Mouse (Mus musculus) spleen, adult 2 months (tissue): ENCODE results near the gene Tnnt1. TPM values are rescaled to one million over a fixed set of nuclear protein-coding genes. Genes with fewer than 3 reads are reported as not detected.
A peak's percentile ranks its signal among the peaks of the same experiment; 100 is the strongest.

ENCODE experiments used
- DNase-seq, 2 experiments: peaks; one replicate each; pipeline versions ENCODE4 v3.0.0 to v3.0.0-alpha.2; 2012 to 2021; ENCODE audit warnings: low spot score in 2 of 2, low read depth in 1 of 2
- H3K27ac ChIP-seq: fragments of 200-500 bp; 2 replicates; pipeline ENCODE4 v1.5.1; 2012; ENCODE audit warnings: low read length, inconsistent platforms; ENCODE audit not compliant: insufficient read depth
- H3K27me3 ChIP-seq: fragments of 200-500 bp; 2 replicates; pipeline ENCODE4 v1.6.1; 2012; ENCODE audit warnings: mild to moderate bottlenecking, moderate library complexity, low read length, inconsistent platforms; ENCODE audit not compliant: control insufficient read depth, insufficient read depth
- H3K36me3 ChIP-seq: fragments of 200-500 bp; 2 replicates; pipeline ENCODE4 v1.6.1; 2012; ENCODE audit warnings: mild to moderate bottlenecking, low read length, inconsistent platforms; ENCODE audit not compliant: control insufficient read depth, insufficient read depth
- H3K4me1 ChIP-seq: fragments of 200-500 bp; 2 replicates; pipeline ENCODE4 v1.6.1; 2011; ENCODE audit warnings: inconsistent platforms; ENCODE audit not compliant: control insufficient read depth, insufficient read depth, insufficient read length
- H3K4me3 ChIP-seq: fragments of 200-500 bp; 2 replicates; pipeline ENCODE4 v1.5.1; 2011; ENCODE audit warnings: mild to moderate bottlenecking, inconsistent platforms; ENCODE audit not compliant: insufficient read depth, insufficient read length; ENCODE audit errors: extremely low read depth
- CTCF ChIP-seq: fragments of 200-500 bp; IDR thresholded peaks from 2 replicates; pipeline ENCODE4 v1.5.1; 2011; ENCODE audit warnings: mild to moderate bottlenecking, inconsistent platforms; ENCODE audit not compliant: insufficient read depth, insufficient read length, insufficient replicate concordance; ENCODE audit errors: extremely low read depth
- POLR2A ChIP-seq: fragments of 200-500 bp; IDR thresholded peaks from 2 replicates; pipeline ENCODE4 v1.6.1; 2011; ENCODE audit warnings: low read depth, low read length, inconsistent platforms
- WGBS: fragments of 180-500 bp; shearing (Covaris S2); methylation state at CpG from one replicate; pipeline ENCODE4 v1.1.7; 2018; 5-methylcytosine and 5-hydroxymethylcytosine counted together
- polyA plus RNA-seq: library from polyadenylated mRNA; depleted of rRNA; stranded (reverse); fragments of >200 nt; gene quantifications from 2 replicates; pipeline ENCODE4 v1.2.3, GENCODE M21; 2012

Gene Tnnt1
- polyA plus RNA-seq, 1 experiment = 0.53 TPM

GRCm38 (mm10) chr7:4521231-4522003 is 5.2 kb upstream of the Tnnt1 start:
- 40% methylated on average over 32 of the region's 32 CpGs for WGBS
- DNase-seq = no peak
- TF ChIP-seq POLR2A = no peak
- no peaks in the 10 kb centered on the region for H3K27me3 ChIP-seq
- no peak overlapping the region for H3K4me3 ChIP-seq
- H3K4me1 ChIP-seq = peaks cover 2% of the 10 kb centered on the region; the same call in 1 of the 2 replicates
- no peak overlapping the region for H3K27ac ChIP-seq
- no peaks in the 10 kb centered on the region for H3K36me3 ChIP-seq

GRCm38 (mm10) chr7:4518487-4518886 is 2.3 kb upstream of the Tnnt1 start:
- DNase-seq = no peak
- WGBS = 7% methylated on average over 1 of the region's 1 CpGs
- H3K36me3 ChIP-seq = no peaks in the 10 kb centered on the region
- peak overlapping the region; percentile 11; the same call in 1 of the 2 replicates for H3K27ac ChIP-seq
- H3K4me1 ChIP-seq = peaks cover 2% of the 10 kb centered on the region; the same call in 1 of the 2 replicates
- H3K4me3 ChIP-seq = no peak overlapping the region
- no peaks in the 10 kb centered on the region for H3K27me3 ChIP-seq
- TF ChIP-seq CTCF (no peak), POLR2A (no peak)

- Histone ChIP-seq H3K4me3 (no peak overlapping the region), H3K4me1 (peaks cover 2% of the 10 kb centered on the region; the same call in 1 of the 2 replicates), H3K36me3 (no peaks in the 10 kb centered on the region)
These were observed 329 bp downstream of the Tnnt1 start for GRCm38 (mm10) chr7:4515853-4516252.

GRCm38 (mm10) chr7:4513829-4514712 is 2.1 kb downstream of the Tnnt1 start:
- no peak for DNase-seq
- TF ChIP-seq POLR2A (no peak), CTCF (no peak)
- no peaks in the 10 kb centered on the region for H3K27me3 ChIP-seq
- H3K4me1 ChIP-seq = peaks cover 2% of the 10 kb centered on the region; the same call in 1 of the 2 replicates
- H3K4me3 ChIP-seq = no peak overlapping the region
- H3K36me3 ChIP-seq = no peaks in the 10 kb centered on the region
- WGBS = 88% methylated on average over 6 of the region's 6 CpGs
- no peak overlapping the region for H3K27ac ChIP-seq

More at GRCm38 (mm10) chr7:4515853-4516252, 329 bp downstream of the Tnnt1 start:
- DNase-seq = no peak
- 84% methylated on average over 6 of the region's 6 CpGs for WGBS
- Histone ChIP-seq H3K27ac (no peak overlapping the region), H3K27me3 (no peaks in the 10 kb centered on the region)
- no peak for TF ChIP-seq POLR2A
- no peak for TF ChIP-seq CTCF

GRCm38 (mm10) chr7:4513236-4513635 is 2.9 kb downstream of the Tnnt1 start:
- TF ChIP-seq POLR2A = no peak
- peak; percentile 87 for TF ChIP-seq CTCF
- no peak overlapping the region for H3K4me3 ChIP-seq
- H3K36me3 ChIP-seq = no peaks in the 10 kb centered on the region
- 40% methylated on average over 13 of the region's 13 CpGs for WGBS
- no peaks in the 10 kb centered on the region for H3K27me3 ChIP-seq
- H3K4me1 ChIP-seq = peaks cover 2% of the 10 kb centered on the region; the same call in 1 of the 2 replicates
- DNase-seq = peak in 1 of 2 experiments; percentile 26
- H3K27ac ChIP-seq = no peak overlapping the region

- no peaks in the 10 kb centered on the region for H3K4me1 ChIP-seq
- no peak overlapping the region for H3K27ac ChIP-seq
These were observed 4.5 kb downstream of the Tnnt1 start for GRCm38 (mm10) chr7:4511489-4512224.

More at GRCm38 (mm10) chr7:4511489-4512224, 4.5 kb downstream of the Tnnt1 start:
- H3K4me3 ChIP-seq = no peak overlapping the region
- no peak for DNase-seq
- TF ChIP-seq POLR2A (no peak), CTCF (no peak)
- WGBS = 85% methylated on average over 8 of the region's 8 CpGs
- no peaks in the 10 kb centered on the region for H3K27me3 ChIP-seq
- no peaks in the 10 kb centered on the region for H3K36me3 ChIP-seq
